Mouse (Mus musculus): Measurements from ENCODE around the gene Capn15.

GRCm38 (mm10) chr17:25980854-25981253 lies 4.7 kb downstream of the Capn15 start:
- TF ChIP-seq MAFK (IDR thresholded peaks at IDR 0.05; ENCODE audit: insufficient replicate concordance, low read length) (no peak), HCFC1 (IDR thresholded peaks at IDR 0.05; ENCODE audit: low read depth, low read length) (no peak), MAZ (IDR thresholded peaks at IDR 0.05; ENCODE audit: low read depth, low read length) (no peak), CTCF (conservative IDR thresholded peaks at IDR 0.05 in 1 of 2, IDR thresholded peaks at IDR 0.05 in 1 of 2; ENCODE audit: low read depth in 2 of 2, low read length in 2 of 2) (no peak), POLR2A (IDR thresholded peaks at IDR 0.05; ENCODE audit: low read depth, low read length) (no peak), ELF1 (IDR thresholded peaks at IDR 0.05; ENCODE audit: low read depth, low read length) (no peak), KAT2A (IDR thresholded peaks at IDR 0.05; ENCODE audit: insufficient replicate concordance, low read length) (no peak)

All from CH12.LX (cell line).